Mouse (Mus musculus): ENCODE results near the gene Hsd17b1.
A peak's percentile ranks its signal among the peaks of the same experiment; 100 is the strongest.

Gene Hsd17b1

GRCm38 (mm10) chr11:101062165-101062884, 15.9 kb upstream of the Hsd17b1 start:
- no peak for DNase-seq

- no peak for DNase-seq
These were observed 15.1 kb upstream of the Hsd17b1 start for GRCm38 (mm10) chr11:101062971-101063675.

GRCm38 (mm10) chr11:101063676-101064327, 14.4 kb upstream of the Hsd17b1 start:
- DNase-seq: peak; percentile 63

- no peak for DNase-seq
These were observed 13.7 kb upstream of the Hsd17b1 start for GRCm38 (mm10) chr11:101064462-101064861.

- no peak for DNase-seq
These were observed 13.2 kb upstream of the Hsd17b1 start for GRCm38 (mm10) chr11:101065002-101065401.

- DNase-seq: peak; percentile 88
These were observed 11.4 kb upstream of the Hsd17b1 start for GRCm38 (mm10) chr11:101066549-101067412.

DNA sequence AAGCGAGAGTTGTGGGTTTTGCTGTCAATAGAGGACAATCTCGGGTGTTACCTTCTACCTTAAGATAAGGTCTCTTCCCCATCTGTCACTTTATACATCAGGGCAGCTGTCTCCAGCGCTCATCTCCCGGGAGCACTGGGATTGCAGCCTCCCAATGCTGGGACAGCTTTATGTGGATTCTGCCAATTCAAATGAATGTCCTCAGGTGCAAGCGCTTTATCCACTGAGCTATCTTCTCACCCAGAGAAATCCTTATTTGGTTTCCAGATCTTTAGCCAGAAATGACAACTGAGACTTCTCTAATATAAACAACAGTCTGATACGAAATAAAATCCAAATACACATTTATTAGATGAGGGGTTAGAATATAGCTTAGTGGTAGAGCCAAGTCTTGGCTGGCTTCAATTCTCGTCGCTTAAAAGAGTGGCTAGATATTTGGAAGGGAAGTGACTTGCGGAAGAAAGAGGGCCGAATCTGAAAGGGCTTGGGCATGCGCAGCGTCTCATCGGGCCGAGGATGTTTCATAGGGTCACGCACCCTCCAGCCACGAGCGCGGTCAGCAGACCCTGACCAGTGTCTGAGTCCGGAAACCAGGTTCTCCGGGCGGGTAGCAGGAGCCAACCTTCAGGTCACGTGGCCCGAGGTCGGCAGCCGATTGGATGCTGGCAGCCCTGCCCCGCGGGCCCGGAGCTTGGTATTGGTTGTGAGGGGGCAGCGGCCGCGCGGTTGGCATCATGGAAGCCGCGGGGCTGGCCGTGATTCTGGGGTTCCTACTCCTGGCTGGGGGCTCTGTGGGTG, 8.6 kb upstream of the Hsd17b1 start, which contains the start of gene Naglu:
Gene Naglu, plus strand, starts transcription at position 622 of the 798 bp plus-strand sequence.
- DNase-seq: peak; percentile 95

- no peak for DNase-seq
These were observed 8.1 kb upstream of the Hsd17b1 start for GRCm38 (mm10) chr11:101070189-101070527.

- DNase-seq: no peak
These were observed 7.2 kb upstream of the Hsd17b1 start for GRCm38 (mm10) chr11:101070987-101071386.

DNA sequence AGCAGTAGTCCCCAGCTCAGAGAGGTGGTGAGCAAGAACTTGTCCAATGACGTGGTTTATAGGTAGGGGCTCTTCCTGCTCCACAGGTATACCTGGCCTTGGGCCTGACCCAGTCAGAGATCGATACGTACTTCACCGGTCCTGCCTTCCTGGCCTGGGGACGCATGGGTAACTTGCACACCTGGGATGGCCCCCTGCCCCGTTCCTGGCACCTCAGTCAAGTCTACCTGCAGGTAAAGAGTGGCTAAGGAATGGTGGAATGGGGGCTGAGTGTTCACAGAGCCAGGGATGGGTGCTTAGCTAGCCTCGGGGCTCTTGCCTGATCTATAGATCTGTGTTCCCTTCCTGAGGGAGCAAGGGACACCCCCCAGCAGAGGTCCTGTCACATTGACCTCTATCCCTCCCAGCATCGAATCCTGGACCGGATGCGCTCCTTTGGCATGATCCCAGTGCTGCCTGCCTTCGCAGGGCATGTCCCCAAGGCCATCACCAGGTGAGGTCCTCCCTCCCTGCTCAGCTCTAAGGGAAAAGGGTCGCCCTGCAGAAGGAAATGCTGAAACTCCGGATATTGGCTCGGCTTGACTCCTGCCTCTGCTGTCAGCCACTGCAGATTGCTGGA, 6.3 kb upstream of the Hsd17b1 start:
- no peak for DNase-seq

DNA sequence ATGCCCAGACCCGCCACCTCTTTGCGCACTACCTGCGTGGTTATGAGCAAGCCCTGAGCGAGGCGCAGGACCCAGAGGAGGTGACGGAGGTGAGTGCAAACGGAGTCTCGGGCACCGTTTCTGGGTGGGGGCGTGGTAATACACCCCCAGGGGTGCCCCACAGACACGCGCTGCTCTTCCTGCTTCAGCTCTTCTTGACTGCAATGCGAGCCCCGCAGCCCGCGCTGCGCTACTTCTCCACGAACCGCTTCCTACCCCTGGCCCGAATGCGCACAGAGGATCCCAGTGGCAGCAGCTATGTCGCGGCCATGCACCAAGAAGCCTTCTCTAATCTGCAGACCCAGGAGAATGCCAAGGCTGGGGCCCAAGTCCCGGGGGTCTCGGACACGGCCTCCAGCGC, 1.5 kb downstream of the Hsd17b1 start:
- no peak for DNase-seq

GRCm38 (mm10) chr11:101080421-101080820, 2.2 kb downstream of the Hsd17b1 start:
- no peak for DNase-seq

DNA sequence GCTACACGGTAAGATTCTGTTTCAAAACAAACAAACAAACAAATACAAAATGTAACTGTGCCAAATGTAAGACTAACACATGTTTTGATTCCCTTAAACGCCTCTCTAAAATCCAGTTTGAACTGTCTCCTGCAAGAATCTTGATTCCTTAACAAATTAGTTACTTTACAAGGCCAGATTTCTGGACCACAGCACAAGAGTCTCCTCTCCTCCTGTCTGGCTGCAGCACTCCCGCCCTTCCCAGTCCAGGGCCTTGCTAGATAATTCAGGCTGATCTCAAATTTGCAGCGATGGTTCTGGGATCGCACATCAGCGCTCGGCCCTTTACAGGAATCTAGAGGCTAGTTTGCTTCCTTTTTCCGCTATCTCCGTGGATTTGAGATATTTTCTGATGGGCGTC, 3.4 kb downstream of the Hsd17b1 start:
- DNase-seq: no peak

GRCm38 (mm10) chr11:101082208-101083082, 4.2 kb downstream of the Hsd17b1 start, which contains the start of gene Coasy:
TSS of gene Coasy (plus strand) at chr11:101082565.
- peak; percentile 82 for DNase-seq

DNA sequence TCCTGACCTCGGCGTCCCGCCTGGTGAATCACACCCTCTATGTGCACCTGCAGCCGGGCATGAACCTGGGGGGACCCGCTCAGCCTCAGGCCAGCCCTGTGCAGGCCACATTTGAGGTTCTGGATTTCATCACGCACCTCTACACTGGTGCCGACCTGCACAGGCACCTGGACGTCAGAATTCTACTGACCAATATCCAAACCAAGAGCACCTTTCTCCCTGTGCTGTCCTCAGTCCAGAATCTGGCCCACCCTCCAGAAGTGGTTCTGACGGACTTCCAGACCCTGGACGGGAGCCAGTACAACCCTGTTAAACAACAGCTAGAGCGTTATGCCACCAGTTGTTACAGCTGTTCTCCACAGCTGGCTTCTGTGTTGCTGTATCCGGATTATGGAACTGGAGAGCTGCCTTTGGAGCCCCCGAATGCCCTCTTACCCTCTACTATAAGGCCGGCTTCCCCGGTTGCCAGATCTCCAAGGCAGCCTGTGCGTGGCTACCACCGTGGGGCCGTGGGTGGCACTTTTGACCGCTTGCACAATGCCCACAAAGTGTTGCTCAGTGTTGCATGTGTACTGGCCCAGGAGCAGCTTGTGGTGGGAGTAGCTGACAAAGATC, 5.0 kb downstream of the Hsd17b1 start:
- DNase-seq: peak; percentile 59

GRCm38 (mm10) chr11:101084246-101084645, 6.0 kb downstream of the Hsd17b1 start:
- peak; percentile 29 for DNase-seq

DNA sequence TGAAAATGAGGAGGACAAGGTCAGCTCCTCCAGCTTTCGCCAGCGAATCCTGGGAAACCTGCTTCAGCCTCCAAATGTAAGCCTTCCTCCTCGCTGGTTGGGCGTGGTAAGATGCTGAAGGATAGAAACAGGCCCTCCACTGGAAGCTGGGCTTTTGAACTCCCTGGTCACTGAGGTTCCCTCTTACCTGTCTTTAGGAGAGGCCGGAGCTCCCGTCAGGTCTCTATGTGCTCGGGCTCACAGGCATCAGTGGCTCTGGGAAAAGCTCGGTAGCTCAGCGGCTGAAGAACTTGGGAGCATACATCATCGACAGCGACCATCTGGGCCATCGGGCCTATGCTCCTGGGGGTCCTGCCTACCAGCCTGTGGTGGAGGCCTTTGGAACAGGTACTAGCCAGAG, 6.6 kb downstream of the Hsd17b1 start:
- DNase-seq: peak; percentile 23

- peak; percentile 21 for DNase-seq
These were observed 7.6 kb downstream of the Hsd17b1 start for GRCm38 (mm10) chr11:101085617-101086322.

DNA sequence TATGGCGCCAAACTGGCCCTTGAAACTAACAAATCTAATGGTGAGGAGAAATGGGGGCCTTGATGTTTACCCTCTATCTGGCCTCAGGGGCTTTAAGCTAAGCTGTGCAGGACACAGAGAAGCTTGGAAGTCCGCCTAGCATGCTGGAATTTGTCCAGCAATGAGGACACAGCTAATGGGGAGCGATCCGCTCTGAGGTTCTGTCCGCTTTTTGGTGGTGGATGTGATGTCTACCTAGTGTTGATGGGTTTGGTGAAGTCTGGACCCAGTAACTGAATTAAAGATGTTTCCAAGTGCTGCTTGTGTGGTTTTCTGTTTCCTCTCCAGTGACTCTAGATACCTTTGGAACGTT, 8.1 kb downstream of the Hsd17b1 start:
- DNase-seq: peak; percentile 47
